Mouse (Mus musculus): ENCODE measurements at regions not wholly inside any gene's neighbourhood (a gene's known extent, or its start where the extent isn't known, plus 50 kb on each side); places are given as distances from the start of the nearest gene placed in this dataset.

- TF ChIP-seq GATA1 (IDR thresholded peaks at IDR 0.05; ENCODE audit: borderline replicate concordance, low read length) (no peak), FLI1 (IDR thresholded peaks at IDR 0.05; ENCODE audit: low read length) (no peak)
Measured at GRCm38 (mm10) chr2:131715381-131715780, 144.2 kb downstream of the Erv3 start.

Measured in megakaryocyte, embryonic 14.5 days (primary cell).